In the genomic region with DNA sequence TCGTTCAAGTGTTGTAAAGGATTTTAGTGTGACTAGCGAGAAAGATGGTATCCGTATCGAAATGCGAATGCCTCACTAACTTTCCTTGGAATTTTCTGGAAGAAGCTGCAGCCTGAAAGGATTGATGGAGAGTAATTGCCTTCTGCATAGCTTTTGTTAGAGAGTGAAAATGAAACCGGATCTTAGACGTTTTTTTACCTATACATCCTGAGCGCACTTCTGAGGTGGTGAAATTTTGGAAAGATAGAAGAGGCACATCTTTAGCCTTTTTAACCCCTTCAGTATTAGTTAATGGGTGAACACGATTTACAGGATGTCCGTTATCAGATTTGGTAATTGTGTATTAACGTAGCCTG, we compare ENCODE assay signal across 8 mouse cellular contexts. TPM values are rescaled to one million over a fixed set of nuclear protein-coding genes. Genes with fewer than 3 reads are reported as not detected.
DNase-seq lines count a peak whose midpoint lies in the region; ATAC-seq and TF ChIP-seq lines count a peak whose summit lies in the region.

No protein-coding gene starts in this region.

- H3K27ac ChIP-seq in heart, postnatal 0 days (ENCODE audit: low read depth): peak overlapping the region; percentile 87
- peak overlapping the region; percentile 99 for H3K27ac ChIP-seq in midbrain, embryonic 10.5 days (replicated peaks)

- 21% methylated on average over 11 of the region's 11 CpGs for WGBS in heart, postnatal 0 days
- 47% methylated on average over 11 of the region's 11 CpGs for WGBS in midbrain, embryonic 10.5 days

- TF ChIP-seq CTCF in heart, postnatal 0 days (IDR thresholded peaks at IDR 0.05; ENCODE audit: low read depth): no peak

- peak overlapping the region; percentile 80 for H3K4me3 ChIP-seq in heart, postnatal 0 days (ENCODE audit: low read depth, low read length)
- H3K4me3 ChIP-seq in midbrain, embryonic 10.5 days: peak overlapping the region; percentile 87

- H3K4me1 ChIP-seq in heart, postnatal 0 days (ENCODE audit: control insufficient read depth, insufficient read depth): 0 out of 2 replicates have a peak, but pooled peaks cover 6% of the 10 kb centered on the region
- H3K4me1 ChIP-seq in midbrain, embryonic 10.5 days: peaks cover 18% of the 10 kb centered on the region

- TF ChIP-seq EP300 in heart, postnatal 0 days (IDR thresholded peaks at IDR 0.05; ENCODE audit: low read depth): no peak

- DNase-seq in kidney, adult 9 months: peak; percentile 28
- DNase-seq in kidney, postnatal 14 days: no peak
- DNase-seq in Muller cell, postnatal 12 days (ENCODE audit: inconsistent ontology term): peak; percentile 62
- peak; percentile 43 for DNase-seq in heart, postnatal 0 days (ENCODE audit: low spot score)
- DNase-seq in midbrain, embryonic 10.5 days (ENCODE audit: low spot score): no peak
- no peak for DNase-seq in c-Kit-positive CD71-positive TER-119-positive erythroid progenitor cells, embryonic 14.5 days (ENCODE audit: low spot score)
- DNase-seq in cerebellum, postnatal 25 days: no peak
- no peak for DNase-seq in urinary bladder, postnatal 14 days (ENCODE audit: low spot score)

- 0 out of 2 replicates have a peak, but pooled peaks cover 4% of the 10 kb centered on the region for H3K36me3 ChIP-seq in heart, postnatal 0 days (replicated peaks; ENCODE audit: control insufficient read depth, insufficient read depth, low read length)
- peaks cover 47% of the 10 kb centered on the region for H3K36me3 ChIP-seq in midbrain, embryonic 10.5 days

- 0 out of 2 replicates have a peak, but pooled peaks cover 3% of the 10 kb centered on the region for H3K9me3 ChIP-seq in heart, postnatal 0 days (replicated peaks; ENCODE audit: control insufficient read depth, low read length)
- peaks cover 47% of the 10 kb centered on the region for H3K9me3 ChIP-seq in midbrain, embryonic 10.5 days (replicated peaks)

- no peak for ATAC-seq in heart, postnatal 0 days (ENCODE audit: insufficient read depth, low read depth)

- peak overlapping the region; percentile 98 for H3K4me2 ChIP-seq in heart, postnatal 0 days (ENCODE audit: low read depth, low read length)

- peak overlapping the region; percentile 79 for H3K9ac ChIP-seq in heart, postnatal 0 days (replicated peaks; ENCODE audit: low read depth, low read length)

- no peaks in the 10 kb centered on the region for H3K27me3 ChIP-seq in heart, postnatal 0 days (ENCODE audit: control insufficient read depth, insufficient read depth, low read length)
- peaks cover 13% of the 10 kb centered on the region; the same call in 1 of the 2 replicates for H3K27me3 ChIP-seq in midbrain, embryonic 10.5 days (ENCODE audit: low read depth, poor library complexity, severe bottlenecking)

RNA-seq across cellular contexts. Expression of gene Spin1, which starts 1.1 kb away (rescaled TPM):
- 41.7 and 54.5 TPM in 2 replicates for total RNA-seq in heart, postnatal 0 days (2014; rRNA removed; ENCODE audit: low replicate concordance)
- 31.3 TPM in 2 replicates for polyA plus RNA-seq in heart, postnatal 0 days (2015; fragmentation: Nextera tagmentation; extraction: Ambion mirVana)
- 73.8 and 84.8 TPM in 2 replicates for polyA plus RNA-seq in midbrain, embryonic 10.5 days (2016; fragmentation: Nextera tagmentation; extraction: Ambion mirVana)

Comparison
In these comparisons a context has a peak if more than half of its experiments do, and no peak if none do; other contexts are left out.
1. DNase-seq: peak in kidney, adult 9 months (single experiment), Muller cell, postnatal 12 days (single experiment) and heart, postnatal 0 days (single experiment); none in kidney, postnatal 14 days (single experiment), midbrain, embryonic 10.5 days (single experiment), c-Kit-positive CD71-positive TER-119-positive erythroid progenitor cells, embryonic 14.5 days (single experiment), cerebellum, postnatal 25 days (0 of 2) and urinary bladder, postnatal 14 days (single experiment).